Mouse (Mus musculus) ES-Bruce4 (cell line): ENCODE measurements around the gene Spdef.
A peak's percentile ranks its signal among the peaks of the same experiment; 100 is the strongest.

Experiments used
- CTCF ChIP-seq: IDR thresholded peaks from one replicate; pipeline ENCODE4 v1.8.1; 2011; ENCODE audit warnings: low read depth, low read length
- POLR2A ChIP-seq: IDR thresholded peaks from one replicate; pipeline ENCODE4 v1.8.1; 2011; ENCODE audit warnings: low read length; ENCODE audit not compliant: insufficient read depth

- TF ChIP-seq POLR2A: no peak
- TF ChIP-seq CTCF: peak; percentile 99
Observed at GRCm38 (mm10) chr17:27761639-27762336, 33.0 kb upstream of the Spdef start.
